Mouse (Mus musculus): ENCODE measurements around the gene Cep164.
A peak's percentile ranks its signal among the peaks of the same experiment; 100 is the strongest.

Gene Cep164

DNA sequence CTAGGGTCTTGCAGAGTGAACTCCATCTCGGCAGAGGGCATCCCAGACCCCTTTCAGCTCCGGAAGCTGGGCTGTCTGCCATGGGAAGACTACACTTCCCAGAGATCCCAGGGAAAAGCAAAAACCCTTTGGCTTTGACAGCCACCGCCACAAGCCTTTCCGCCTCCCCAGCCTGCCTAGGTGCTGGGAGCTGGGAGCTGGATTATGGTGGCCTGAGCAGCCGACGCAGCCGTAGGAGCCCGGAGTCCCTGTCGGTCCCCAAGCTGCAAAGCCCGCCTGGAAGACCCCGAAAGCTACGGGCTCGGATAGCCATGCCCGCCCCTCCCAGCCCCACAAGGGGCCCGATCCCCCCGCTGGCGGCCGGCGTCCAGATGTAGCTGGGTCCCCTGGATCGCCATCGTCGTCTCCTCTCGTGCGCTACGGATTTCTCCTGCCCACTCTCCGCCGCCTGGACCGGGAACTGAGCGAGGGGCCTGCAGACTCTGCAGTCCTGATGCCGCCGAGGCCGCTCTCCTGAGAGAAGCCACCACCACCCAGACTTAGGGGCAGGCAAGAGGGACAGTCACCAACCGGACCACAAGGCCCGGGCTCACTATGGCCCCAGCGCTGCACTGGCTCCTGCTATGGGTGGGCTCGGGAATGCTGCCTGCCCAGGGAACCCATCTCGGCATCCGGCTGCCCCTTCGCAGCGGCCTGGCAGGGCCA lies 10.1 kb upstream of the Cep164 start, which contains the start of gene Bace1:
Gene Bace1 (plus strand): TSS at position 147 of the 705 bp plus-strand sequence.
- DNase-seq (ENCODE audit: low read depth) = no peak

DNA sequence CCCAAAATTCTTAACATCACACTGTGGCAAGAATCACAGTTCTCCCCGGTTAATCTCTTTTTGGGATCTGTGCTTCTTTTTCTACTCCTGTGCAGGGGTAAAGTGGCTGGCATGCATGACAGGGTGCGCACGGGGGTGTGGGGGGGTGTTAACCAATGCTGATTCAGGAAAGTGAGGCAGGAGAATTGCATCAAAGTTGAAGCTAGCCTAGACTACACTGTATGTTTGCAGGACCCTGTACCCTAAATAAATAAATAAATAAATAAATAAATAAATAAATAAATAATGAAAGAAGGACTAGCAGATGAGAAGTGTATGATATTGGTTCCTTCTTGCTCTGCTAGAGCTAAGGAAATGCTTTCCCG lies 9.6 kb upstream of the Cep164 start:
- DNase-seq (ENCODE audit: low read depth) = no peak

GRCm38 (mm10) chr9:45833461-45833860 lies 5.0 kb upstream of the Cep164 start:
- no peak for DNase-seq (ENCODE audit: low read depth)

DNA sequence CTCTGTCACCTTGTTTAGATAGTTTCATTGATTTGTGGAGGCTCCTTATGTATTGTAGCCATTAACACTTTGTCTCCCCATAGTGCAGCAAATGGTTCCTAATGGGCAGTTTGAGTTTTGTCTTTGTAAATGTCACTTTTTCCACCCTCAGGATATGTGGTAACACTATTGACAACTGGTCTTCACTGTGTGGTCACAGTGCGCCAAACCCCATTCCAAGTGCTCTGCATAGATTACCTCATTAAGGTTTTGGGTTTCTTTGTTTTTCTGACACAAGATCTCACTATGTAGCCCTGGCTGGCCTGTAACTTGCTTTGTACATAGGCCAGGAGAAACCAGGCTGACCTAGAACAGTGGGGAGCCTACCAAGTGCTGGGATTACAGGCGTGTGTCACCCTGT lies 4.4 kb upstream of the Cep164 start:
- no peak for DNase-seq (ENCODE audit: low read depth)

DNA sequence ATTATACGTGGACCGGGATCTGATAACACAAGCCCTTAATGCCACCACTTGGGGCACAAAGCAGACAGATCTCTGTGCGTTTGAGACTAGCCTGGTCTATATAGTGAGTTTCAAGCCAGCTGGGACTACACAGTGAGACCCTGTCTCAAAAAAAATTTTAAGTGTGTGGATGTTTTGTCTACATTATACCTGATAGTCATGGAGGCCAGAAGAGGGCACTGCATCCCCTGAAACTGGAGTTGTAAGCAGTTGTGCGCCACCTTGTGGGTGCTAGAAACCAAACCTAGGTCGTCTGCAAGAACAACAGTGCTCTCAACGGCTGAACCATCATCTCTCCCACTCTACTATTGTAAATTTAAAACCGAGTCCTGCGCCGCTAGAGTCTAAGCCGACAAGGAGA lies 616 bp upstream of the Cep164 start:
- peak; percentile 89 for DNase-seq (ENCODE audit: low read depth)

GRCm38 (mm10) chr9:45827663-45828290 lies 714 bp downstream of the Cep164 start:
- no peak for DNase-seq (ENCODE audit: low read depth)

GRCm38 (mm10) chr9:45818406-45819011 lies 10.0 kb downstream of the Cep164 start:
- peak; percentile 44 for DNase-seq (ENCODE audit: low read depth)

GRCm38 (mm10) chr9:45815525-45815924 lies 13.0 kb downstream of the Cep164 start:
- DNase-seq (ENCODE audit: low read depth) = peak; percentile 29

DNA sequence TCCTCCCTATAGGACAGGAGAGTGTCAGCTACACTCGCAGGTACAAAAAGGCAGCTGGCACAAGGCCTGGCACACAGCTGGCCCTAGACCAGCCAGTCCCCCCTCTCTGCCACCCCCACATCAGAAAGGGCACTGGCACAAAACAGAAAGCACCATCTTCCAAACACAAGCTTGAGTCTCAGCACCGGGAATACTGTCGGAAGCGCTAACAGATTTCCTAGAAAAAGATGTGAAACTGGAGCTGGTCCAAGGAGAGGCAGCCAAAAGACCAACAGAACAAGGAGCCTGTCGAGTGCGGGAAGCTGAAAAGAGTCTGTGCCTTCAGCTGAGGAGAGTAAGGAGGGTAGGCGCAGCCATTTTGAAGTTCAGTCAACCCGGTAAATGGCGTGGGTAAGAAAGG lies 13.4 kb downstream of the Cep164 start:
- no peak for DNase-seq (ENCODE audit: low read depth)

DNA sequence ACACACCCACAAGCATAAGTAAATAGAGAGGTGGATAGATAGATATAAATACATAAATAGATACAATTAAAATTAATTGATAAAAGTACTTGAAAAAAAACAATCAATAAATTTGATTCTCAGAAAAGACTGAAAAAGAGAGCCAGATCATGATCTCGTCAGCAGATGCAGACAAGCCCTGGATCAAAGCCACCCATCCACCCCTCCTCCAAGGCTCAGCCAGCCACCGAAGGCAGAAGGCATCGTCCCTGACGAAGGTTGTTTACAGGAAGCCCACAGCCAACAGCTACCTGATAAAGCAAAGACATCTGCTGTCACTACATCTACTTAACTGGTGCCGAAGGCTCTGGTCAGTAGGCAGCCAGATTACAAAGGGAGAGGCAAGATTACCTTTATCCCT lies 16.5 kb downstream of the Cep164 start:
- DNase-seq (ENCODE audit: low read depth) = no peak

GRCm38 (mm10) chr9:45807761-45808160 lies 20.7 kb downstream of the Cep164 start:
- peak; percentile 75 for DNase-seq (ENCODE audit: low read depth)

DNA sequence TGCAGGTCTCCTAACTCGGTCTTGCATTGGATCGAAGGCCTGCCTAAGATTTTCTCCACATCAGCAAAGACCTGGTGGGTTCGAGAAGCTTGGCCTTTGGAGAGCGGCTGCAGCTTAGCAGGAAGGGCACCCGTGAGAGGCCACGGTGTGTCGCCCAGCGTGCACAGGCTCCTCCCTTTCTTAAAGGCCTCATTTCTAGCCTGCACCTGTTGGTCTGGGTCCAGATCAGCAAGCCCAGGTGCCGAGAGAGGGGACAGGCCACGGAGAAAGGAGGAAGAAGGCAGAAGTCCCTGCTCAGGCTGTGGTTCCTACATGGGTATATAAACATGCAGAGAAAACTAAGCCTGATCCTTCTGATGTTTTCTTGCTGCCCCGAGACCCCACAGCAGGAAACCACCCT lies 21.2 kb downstream of the Cep164 start:
- DNase-seq (ENCODE audit: low read depth) = no peak

DNA sequence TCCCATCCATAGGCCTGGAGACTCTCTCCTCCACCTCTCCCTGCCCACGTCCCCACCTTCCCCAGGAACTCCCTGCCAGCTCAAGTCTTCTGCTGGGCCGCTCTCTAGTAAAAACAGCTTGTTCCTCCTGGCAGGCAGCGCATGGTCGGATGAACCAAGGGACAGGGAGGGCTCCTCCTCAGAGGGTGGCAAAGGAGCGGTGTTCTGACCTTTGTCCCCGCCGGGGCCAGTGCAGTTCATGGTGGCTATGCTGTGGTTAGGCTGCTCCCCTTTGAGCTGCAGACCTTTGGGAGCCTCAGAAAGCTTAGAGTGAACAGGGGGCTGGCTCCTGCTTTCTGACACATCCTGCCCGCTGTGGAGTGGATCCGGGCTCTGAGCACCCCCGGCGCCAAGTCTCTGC lies 21.6 kb downstream of the Cep164 start:
- DNase-seq (ENCODE audit: low read depth) = no peak

- no peak for DNase-seq (ENCODE audit: low read depth)
These were observed 25.3 kb downstream of the Cep164 start for GRCm38 (mm10) chr9:45803070-45803774.

- DNase-seq (ENCODE audit: low read depth) = no peak
These were observed 29.1 kb downstream of the Cep164 start for GRCm38 (mm10) chr9:45799402-45799801.

GRCm38 (mm10) chr9:45798467-45799164 lies 29.9 kb downstream of the Cep164 start:
- DNase-seq (ENCODE audit: low read depth) = no peak

DNA sequence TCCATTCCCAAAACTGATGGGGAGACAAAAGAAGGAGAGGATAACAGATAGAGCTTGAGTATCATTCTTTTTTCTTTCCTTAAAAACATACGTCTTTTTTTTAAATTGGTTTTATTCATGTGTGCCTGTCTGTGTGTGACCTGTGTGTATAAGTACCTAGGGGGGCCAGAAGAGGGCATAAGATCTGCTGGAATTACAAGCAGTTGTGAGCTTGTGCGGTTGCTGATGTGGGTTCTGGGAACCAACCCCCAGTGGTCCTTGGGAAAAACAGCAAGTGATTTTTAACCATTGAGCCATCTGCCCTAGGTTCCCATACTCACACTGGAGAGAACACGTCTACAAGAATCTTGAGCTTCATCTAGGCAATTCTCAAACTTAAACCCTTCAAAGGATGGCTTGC lies 31.2 kb downstream of the Cep164 start:
- no peak for DNase-seq (ENCODE audit: low read depth)

DNA sequence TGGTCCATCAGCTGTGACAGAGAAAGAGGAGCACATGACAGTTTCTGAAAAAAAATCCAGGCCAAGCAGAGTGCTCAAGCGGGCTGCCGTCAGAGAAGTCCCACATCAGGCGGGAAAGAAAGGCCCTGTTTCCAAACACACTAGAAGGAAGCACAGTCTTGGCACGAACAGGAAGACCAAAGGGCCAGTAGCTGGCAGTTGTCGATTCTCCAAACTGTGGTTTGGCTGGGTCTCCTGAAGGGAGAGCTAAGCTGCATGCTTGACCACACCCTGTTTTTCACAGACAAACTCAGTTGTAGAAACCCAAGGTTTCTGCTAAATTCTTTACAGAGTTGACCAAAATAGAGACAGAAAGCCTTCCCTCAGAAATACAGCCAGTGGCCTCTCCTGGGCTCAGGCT lies 32.8 kb downstream of the Cep164 start:
- no peak for DNase-seq (ENCODE audit: low read depth)

DNA sequence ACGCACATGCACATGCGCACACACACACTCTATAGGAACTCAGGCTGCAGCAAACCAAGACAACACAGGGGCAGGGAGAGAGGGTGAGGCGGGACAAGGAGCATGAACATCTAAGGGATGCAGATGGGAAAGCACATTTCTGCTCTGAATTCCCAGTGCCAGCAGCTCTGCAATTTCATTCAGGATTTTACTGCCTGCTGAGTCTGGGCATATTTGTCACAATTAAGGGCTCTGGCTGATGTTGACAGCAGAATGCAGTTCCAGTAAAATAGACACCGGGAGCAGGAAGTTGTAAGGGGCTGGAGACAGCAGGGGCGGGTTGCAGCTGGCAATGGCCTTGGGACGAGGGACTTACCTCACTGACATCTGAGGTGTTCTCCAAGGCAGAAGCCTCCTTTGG lies 34.8 kb downstream of the Cep164 start:
- no peak for DNase-seq (ENCODE audit: low read depth)

DNA sequence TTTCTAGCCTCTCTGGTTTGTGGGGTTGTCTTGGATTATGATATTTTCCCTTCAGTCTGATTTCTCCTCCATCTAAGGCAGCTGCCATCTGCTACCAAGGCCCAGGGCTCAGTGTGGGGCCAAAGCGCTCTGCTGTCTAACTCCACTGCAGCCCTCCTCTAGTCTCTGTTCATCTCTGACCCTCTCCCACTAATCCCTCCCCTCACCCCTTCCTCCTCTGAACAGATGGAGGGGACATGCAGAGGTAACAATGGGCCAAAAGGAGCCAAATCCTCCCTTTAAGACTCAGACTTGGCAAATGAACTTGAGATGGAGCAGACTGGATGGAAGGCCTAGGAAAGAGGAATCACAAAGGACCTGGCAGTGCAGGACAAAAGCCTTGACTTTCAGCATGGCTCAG lies 36.3 kb downstream of the Cep164 start:
- DNase-seq (ENCODE audit: low read depth) = no peak

DNA sequence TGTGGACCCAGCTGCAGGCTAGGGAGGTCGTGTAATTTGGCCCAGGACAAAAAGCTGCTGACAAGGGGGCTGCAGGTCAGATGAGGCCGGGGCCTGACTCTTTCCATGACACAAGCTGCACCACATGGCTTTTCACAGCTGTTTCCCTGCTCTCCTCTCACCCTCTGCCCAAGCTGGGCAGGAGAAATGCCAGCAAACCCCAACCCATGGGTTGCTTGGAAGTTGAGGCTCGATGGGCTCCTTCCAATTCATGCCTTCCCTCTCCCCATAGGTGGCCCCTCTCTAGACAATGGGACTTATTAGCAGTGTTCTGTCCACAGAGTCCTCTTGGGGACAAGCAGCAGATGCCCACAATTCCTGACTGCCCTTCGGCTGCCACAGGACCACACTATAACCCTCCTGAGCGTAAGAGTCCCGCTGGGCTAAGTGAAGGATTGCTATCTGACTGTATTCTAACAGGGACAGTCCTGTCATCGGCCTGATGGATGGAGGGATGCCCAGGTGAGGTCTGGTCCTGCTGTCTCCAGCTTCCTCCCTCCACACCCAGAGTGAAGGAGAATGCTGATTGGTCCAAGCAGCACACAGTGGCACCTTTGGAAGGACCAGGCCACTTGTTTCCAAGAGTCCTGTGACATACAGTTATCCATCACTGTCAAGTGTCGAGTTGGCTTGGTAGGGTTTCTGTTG lies 36.9 kb downstream of the Cep164 start:
- DNase-seq (ENCODE audit: low read depth) = no peak

DNA sequence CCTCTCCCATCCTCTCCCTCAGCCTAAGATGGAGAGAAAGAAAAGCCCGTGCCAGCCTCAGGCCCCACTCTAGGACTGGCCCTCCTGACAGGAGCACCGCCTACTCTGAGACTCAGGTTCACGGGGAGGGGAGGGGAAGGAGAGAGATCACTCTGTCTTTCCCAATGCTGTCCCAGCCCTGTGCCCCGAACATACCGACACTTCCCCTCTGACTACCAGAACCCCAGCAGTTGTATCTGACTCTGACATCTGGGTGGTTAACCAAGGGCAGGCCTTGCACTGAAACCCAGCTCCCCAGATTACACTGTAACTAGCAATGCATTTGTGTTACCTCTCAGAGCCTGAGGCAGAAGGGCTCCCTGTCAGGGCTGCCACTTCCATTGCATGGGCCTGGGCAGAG lies 40.1 kb downstream of the Cep164 start:
- DNase-seq (ENCODE audit: low read depth) = no peak

Measured in naive thymus-derived CD4-positive, alpha-beta T cell, adult 2 months (primary cell).